Mouse (Mus musculus): ENCODE results near the gene Lmf1.

Lmf1 gene

DNA sequence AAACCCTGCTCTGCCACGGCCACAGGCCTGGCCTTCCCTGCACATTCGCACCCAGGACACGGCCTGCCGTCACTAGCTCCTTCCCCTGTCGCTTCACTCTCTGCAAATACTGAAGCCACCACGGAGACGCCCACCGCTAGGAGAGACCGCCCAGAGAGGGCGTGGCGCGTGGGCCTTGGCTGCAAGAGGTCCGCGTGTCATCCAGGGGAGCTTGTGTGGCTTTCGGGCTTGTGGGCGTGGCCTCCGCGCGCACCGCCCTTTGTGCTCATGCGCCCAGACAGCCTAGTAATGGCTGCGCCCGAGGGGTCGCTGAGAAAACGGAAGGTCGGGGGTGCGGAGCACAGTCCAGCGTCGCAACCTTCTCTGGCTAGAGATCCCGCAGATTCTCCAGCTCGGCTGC lies at the start of gene Lmf1:
Gene Lmf1, plus strand, starts transcription at position 166 of the 400 bp plus-strand sequence.
- in situ Hi-C loops (cut with MboI, MseI): no loop called here

DNA sequence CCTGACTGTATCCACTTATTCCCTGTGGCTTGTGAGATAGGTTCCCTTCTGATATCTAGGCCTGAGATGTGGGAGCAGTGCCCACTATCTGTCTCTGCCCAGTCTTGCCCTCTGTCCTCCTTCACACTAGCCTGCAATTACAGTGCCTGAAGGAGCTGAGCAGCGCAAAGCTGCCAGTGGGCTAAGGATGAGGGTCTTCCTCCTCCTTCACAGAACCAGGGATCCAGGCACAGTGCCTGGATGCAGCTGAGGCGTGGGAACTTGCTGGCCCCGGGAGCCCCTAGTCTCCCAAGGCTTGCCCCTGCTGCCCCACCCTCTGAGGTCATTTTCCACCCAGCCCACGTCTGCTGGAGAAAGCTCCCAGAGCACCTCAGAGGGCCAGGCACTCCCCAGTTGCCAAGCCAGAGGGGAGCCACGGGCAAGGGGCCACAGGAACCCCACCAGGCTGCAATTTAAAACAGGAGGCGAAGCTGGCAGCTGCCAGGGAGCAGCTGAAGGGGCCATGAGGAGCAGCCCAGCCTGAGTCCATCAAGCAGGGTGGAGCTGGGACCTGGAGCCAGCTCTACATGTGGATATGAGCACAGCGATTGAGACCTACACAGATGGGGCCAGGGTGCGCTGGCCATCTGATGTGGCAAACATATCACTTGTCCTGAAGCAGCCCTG lies 48.4 kb upstream of the Lmf1 start:
- in situ Hi-C loops (cut with MboI, MseI): loop anchor here in 1 of 2 experiments (25.0 kb wide), 1 partner anchor 943 kb away; no protein-coding TSS in a partner anchor

DNA sequence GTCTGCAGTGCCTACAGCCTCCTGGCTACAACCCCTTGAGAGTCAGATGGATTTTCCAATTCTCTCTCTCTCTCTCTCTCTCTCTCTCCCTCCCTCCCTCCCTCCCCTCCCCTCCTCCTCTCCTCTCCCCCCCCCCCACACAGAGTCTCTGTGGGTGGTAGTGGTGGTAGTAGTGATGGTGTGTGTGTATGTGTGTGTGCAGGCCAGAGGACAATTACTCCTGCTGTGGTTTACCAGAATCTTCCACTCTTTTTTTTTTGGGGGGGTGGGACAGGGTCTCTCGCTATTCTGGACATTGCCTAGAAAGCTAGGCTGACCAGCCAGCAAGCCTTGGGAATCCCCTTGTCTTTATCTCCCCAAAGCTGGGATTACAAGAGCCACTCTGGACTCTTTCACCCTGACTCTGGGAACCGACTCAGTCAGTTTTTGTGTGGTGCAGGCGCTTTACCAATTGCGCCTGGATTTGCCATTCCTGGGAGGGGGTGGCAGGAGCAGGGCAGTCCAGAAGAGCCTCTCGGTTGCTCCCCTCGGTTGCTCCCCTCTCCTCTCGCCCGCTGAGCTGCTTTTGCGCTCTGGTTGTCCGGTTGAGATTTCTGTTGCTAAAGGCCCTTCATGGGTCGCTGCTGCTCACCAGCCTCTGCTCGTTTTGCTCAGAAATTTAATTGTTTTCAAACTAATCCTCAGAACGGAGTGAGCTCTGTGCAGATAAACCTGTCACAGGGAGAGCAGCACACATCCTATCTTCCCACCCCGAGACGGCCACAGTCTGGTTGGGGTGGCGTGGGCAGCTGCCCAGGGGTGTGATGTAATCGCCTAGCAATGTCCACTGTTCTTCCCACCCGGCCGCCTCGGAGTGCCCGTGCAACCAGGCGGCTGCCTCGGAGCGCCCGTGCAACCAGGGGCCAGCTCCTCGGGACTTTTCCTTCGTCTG lies 39.7 kb upstream of the Lmf1 start:
- in situ Hi-C loops (cut with MboI, MseI): loop anchor here in 1 of 2 experiments (25.0 kb wide), 1 partner anchor 952 kb away; no protein-coding TSS in a partner anchor

DNA sequence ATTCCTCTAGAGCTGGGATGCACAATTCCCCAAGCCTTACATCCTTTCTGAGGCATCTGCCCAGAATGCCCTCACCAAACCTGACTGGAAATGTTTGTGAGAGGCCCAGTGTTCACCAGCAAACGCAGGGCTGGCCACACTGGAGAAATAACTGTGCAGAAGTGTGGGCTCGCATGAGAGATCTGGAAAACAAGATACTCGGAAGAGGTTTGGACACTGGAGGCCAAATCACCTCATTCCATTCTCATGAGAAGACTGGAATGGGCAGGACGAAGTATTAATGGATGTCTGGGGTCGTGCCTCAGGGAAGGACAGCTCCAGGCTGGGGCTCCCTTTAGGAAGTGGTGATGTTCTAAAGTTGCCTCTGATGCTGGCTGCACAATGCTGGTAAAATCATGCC lies 38.2 kb upstream of the Lmf1 start:
- in situ Hi-C loops (cut with MboI, MseI): loop anchor here in 1 of 2 experiments (25.0 kb wide), 1 partner anchor 953 kb away; no protein-coding TSS in a partner anchor

DNA sequence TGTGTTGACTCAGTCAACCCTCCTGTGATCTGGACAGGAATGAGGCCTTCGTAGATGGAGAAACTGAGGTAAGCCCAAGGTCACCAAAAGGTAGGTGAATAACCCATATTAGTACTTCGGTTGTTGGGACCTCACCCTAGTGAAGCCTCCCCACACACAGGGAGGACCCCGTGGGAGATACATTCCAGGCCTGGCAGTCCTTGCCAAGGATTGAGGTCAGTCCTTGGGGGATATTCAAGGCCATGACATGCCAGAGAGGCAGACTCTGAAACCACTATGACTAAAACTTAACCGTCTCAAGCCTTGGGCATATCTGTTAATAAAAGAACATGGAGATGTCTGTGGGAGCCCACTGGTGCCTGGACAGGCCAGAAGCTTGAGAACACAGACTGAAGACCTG lies 37.1 kb upstream of the Lmf1 start:
- in situ Hi-C loops (cut with MboI, MseI): loop anchor here in 1 of 2 experiments (25.0 kb wide), 1 partner anchor 954 kb away; no protein-coding TSS in a partner anchor

DNA sequence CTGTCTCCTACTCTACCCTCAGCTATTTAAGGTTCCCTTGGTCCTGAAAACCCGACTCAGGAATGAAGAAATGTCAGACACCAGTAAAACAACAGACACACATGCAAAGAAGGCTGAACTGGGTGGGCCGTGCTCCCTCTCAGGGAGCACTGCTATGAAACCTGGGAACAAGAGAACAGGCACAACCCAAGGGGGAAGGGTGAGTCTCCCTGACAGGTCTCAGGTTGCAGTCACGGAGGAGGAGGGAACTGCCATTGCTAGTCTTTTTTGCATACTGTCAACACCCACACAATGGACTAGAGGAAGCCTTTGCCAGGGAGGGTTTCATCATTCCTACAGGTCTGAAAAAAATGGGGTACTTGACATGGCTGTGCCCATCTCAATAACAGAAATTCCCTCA lies 31.9 kb upstream of the Lmf1 start:
- in situ Hi-C loops (cut with MboI, MseI): loop anchor here in 1 of 2 experiments (25.0 kb wide), 1 partner anchor 960 kb away; no protein-coding TSS in a partner anchor

DNA sequence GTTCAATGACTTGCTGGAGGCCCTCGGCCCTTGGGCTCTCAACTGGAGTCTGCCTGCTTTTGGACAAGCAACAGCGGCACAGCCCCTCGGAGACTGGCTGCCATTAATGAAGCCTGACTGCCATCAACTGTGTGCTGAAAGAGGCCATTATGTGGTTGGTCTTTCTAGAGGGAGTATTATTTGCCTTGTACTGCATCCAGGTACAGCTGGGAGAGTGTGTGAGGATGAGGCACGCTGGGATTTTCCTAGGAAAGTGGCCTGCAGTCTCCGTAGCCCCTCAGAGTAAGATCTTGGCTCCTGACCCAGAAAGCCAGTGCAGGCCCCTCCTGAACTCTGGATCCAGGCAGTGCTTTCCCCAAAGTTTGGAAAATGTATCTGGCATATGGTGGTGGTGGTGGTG lies 28.9 kb upstream of the Lmf1 start:
- in situ Hi-C loops (cut with MboI, MseI): no loop called here

DNA sequence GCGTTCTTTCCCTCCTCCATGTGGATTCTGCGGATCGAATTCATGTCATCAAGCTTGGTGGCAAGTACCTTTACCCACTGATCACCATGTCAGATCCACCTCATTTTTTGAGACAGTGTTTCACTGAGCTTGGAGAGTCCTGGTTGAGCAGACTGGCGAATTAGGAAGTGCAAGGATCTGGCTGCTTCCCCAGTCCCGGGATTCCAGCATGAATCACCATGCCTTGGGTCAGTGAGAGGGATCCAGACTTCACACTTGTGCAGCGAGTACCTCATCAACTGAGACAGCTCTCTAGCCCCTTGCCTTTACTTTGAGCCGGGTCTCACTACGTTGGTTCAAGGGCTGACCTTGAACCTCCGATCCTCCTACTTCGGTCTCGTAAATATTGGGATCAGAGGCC lies 27.6 kb upstream of the Lmf1 start:
- in situ Hi-C loops (cut with MboI, MseI): no loop called here

DNA sequence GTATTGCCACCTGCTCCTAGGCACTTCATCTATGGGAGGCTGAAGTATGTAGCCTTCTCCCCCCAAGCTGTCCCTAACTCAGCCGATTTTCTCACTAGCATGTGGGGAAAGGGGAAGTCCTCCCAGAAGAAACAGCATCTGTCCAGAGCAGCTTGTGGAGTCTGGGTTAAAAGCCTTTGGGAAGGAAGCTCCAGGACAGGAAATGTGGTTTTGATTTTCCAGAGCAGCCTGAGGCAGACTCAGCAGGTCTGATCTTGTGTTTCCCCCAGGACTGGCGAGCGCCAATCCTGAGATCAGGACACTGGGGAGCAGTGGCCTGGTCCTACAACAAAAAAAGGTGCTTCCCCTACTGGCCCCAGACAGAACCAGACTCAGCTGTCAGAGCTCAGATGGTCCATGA lies 23.7 kb upstream of the Lmf1 start:
- in situ Hi-C loops (cut with MboI, MseI): no loop called here

DNA sequence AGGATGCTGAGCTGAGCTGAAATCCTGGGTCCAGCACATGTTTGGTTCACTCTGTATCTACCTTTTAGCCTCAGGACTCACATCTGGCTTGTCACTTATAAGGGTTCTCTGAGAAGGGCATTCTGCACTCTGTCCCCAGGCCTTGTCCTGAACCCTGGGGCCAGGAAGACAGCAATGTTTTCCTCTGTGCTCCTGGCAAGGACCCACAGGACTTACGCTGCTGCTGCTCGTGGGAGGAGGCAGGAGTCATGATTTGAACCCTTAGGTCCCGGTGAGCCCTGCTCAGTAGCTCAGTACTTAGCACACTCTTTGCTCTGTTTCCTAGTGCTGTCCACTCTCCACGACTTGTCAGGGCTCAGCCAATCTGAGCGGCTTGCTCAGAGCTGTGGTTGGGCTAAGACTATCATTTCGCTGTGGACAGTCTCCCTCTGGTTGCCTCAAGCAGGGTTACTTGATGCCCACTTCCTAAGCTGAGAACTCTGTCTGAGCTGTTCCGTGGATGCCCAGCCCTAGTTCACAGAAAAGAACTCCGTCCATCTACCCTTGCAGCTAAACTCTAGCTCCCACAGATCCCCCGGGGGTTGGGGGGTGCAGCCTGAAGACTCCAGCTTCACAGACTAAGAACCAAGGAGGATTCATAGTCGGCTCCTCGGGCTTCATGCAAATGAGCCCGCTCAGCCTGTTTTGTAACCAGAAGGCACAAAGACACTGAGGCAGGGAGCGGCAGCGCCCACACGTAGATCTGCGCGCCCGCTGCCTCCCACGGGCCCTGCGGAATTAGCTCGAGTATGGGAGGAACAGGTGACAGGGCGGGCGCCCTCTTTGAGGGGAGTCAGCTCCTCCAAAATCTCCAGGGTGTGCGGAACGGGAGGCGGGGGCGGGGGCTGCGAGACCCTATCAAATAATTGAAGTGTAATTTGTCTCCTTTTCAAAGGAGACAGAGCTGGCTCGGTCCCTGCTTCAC lies 22.9 kb upstream of the Lmf1 start:
- in situ Hi-C loops (cut with MboI, MseI): no loop called here

DNA sequence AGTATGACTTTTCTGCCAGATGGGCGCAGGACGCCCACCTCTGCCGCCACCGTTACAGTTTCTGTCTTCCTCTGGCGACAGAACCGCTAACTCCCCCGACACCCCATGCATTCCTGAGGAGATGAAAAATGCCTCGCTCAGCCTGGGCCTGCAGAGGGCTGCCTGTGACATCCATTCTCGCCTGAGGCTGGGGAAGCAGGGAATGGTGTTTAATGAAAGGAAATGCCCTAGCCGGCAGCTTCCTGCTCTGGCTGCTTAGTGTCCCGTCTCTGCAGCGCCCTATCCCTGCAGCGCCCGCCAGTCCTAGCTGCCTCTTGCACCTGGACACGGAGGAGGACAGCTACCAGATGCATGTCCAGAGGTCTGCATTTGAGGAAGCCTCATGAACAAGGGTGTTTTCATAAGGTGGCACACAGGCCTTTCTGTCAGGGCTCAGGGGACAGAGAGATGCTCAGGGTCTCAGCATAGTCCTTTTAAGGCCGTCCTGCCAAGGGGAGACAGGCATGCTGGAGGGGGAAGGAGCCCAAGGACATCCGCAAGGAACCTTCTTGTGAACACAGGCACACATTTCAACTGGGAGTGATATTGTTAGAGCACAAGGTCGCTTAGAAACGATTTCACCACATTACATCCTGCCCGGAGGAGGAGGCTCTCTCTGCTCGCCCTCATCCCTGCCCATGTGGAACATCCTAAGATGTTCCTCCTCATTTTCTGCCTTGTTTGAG lies 22.1 kb upstream of the Lmf1 start:
- in situ Hi-C loops (cut with MboI, MseI): no loop called here

DNA sequence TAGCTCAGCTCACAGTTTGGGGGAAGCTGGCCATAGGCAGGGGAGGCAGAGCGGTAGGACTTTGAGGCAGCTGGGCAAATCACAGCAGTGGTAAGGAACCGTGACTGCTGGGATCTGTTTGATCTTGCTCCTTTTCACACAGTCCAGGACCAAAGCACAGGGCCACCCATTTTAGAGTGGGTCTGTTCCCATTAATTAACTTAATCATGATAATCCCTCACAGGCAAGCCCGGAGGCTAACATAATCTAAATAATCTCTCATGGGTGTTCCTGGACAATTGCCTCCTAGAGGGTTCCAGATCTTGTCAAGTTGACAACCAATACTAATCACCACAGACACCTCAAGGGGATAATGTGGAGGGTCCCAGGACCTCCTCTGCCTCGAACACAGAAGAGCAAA lies 19.3 kb upstream of the Lmf1 start:
- in situ Hi-C loops (cut with MboI, MseI): no loop called here

DNA sequence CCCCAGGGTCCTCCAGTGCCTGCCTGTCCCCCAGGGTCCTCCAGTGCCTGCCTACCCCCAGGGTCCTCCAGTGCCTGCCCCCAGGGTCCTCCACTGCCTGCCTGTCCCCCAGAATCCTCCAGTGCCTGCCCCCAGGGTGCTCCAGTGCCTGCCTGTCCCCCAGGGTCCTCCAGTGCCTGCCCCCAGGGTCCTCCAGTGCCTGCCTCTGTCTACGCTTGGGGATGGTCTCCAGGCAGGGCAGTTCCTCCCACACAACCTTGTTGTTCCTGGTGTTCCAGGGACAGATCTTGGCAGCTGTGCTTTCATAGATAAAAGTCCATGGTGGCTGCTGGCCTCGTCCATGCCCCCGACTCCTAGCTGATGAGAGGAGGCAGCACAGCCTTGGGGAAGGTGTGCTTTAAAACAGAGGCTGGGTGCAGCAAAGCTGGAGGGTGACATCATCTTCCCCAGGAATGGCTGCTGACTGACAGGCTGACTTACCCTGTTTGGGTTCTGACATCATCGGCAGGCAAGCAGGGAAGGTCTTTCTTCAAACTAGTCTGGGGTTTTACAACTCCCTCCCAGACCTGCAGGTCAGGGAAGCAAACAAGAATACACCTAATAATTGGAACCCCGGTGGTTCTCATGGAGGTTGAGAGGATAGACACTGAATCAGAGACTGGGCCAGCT lies 18.2 kb upstream of the Lmf1 start:
- in situ Hi-C loops (cut with MboI, MseI): no loop called here

DNA sequence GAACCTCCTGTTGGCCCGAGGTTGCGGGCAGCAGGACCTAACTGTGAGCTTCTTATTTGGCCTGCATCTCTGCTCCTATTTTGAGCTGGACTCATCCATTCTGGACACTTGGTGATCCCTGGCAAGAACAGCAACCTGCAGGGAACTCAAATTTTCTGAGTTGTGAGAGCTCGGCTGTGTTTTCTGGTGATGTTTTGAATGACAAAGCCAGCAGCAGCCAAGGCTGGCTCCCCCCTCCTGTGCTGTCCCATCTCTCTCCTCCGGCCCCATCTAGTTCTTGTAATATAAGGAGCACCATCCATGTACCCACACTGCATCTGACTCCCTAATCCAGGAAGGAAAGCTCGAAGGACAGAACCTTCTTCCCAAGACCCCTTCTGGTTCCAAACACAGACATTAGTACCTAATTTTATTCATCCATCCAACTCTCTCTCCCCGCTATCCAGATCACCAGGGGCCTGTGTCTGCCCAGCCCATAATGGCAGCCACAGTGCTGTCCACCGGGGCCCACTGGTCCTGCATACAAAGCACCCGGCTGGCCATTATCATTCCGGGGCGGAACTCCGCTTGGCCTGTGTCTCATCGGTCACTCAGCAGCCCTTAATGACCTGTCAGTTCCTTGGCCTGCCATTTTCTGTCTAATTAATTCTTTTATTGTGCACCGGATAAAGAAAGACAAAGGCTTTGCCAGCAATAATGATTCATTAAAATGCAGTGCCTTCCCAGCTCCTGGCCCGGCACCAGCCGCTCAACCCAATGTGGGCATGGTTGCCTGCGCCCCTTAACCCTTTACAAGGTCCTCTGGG lies 17.5 kb upstream of the Lmf1 start:
- in situ Hi-C loops (cut with MboI, MseI): no loop called here

DNA sequence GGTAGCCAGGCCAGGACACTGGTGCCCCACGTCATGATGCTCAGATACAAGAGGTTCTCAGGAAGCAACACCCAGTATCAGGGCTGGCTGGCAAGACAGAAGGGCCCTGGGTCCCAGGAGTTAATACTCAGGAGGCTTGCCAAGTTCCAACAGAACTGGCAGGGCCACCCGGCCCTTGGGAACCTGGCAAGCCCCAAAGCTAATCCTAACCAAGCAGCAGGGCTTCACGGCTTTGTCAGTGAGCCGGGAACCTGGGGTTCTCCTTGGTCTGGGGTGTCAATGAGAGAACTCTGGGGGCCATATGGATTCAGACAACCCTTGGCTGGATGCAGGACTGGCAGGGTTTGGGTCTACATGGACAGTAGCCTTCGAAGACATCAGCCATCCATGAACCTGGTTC lies 14.4 kb upstream of the Lmf1 start:
- in situ Hi-C loops (cut with MboI, MseI): no loop called here

DNA sequence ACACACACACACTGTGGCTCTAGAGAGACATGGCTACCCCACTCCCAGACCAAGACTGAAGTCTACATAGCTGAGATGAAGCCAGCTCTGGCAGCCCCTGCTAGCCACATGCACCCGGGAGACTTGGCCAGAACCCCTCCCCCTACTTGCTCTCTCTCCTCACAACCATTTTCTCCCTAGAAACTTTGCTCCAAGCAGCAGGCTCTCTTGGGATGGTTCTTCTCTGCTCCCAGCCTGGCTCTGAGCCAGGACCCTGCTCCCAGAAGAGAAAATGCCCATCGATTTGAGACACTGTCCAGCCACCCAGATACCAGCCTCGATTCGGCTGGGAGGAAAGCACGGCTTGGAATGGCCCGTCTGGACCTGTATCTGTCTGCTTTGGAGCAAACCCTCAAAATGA lies 13.6 kb upstream of the Lmf1 start:
- in situ Hi-C loops (cut with MboI, MseI): no loop called here

DNA sequence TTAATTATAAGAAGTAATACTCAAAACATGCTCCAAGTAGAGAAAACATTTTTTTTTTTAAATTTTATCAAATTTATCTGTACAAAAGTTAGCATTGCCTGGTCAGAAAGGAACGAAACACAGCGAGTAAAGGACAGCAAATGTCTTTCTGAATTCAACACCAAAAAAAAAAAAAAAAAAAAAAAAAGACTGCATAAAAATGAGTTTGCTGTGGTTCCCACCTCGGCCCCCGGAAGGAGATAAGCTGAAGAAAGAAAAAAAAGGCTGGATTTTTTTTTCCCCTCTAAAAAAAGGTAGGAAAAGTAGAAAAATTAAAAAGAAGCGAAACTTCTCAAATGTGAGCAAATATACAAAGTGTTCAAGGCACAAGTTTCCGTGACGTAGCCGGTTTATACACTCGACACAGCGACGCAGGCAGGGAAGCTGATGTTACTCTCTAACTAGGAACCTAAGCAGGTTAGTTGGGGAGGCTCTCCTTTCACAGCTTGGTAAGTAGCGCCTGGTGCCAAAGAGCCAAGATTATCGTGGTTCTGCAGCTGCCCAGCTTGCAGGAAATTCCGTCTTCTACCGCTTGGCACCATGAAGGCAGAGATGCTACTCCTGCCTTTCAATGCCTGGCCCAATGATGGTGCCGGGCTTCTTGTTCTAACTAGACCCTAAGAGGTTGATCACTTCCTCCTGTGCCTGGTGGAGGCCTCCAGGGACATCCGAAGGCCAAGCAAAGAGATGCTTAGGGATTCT lies 12.9 kb upstream of the Lmf1 start:
- in situ Hi-C loops (cut with MboI, MseI): no loop called here

DNA sequence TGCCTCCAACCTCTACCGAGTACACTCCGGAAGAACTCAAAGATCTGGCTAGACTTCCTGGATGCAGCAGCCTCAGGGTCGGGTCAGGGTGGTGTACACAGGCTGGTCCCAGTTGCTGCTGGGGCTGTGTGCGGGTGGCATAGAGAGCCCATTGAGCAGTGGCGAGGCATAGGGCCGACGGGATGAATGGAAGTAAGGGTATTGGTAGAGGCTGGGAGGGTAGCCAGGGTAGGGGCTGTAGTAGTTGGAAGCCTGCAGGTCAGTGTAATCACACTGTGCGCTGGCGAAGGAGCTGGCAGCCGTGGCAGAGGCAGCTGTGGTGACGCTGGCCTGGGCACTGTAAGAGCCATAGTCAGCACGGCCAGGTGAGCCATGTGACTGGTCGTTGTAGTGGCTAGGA lies 11.6 kb upstream of the Lmf1 start:
- in situ Hi-C loops (cut with MboI, MseI): no loop called here

DNA sequence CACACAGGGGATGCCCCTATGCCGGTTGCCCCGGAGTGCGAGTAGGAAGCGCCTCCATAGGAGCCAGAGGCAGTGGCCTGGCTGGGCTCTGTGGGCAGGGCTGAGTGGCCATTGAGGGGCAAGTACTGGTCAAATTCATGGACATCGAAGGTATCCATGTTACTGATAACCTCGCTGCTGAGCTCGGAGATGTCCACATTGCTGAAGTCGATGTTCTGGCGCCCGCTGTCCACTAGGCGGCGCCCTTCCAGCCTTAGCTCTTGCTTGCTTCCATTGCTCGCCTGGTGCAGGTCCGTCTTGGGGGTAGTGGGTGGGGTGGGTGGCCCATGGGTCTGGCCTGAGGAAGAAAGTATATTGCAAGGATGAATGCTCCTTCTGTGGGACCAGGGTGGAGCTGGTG lies 11.1 kb upstream of the Lmf1 start:
- in situ Hi-C loops (cut with MboI, MseI): no loop called here

All from T-helper 17 cell (primary cell).